Mouse (Mus musculus) hindbrain, postnatal 0 days (tissue): Measurements from ENCODE around the gene Ecsit. TPM values are rescaled to one million over a fixed set of nuclear protein-coding genes. Genes with fewer than 3 reads are reported as not detected.
"Not testable (repeated sequence)": the region's sequence is repeated elsewhere in the genome, so short reads cannot be mapped to it uniquely, and the experiment has no call there.

Source experiments
- ATAC-seq: fragments of 200-750 bp; cut with Nextera tagmentation; 2 replicates; pipeline ENCODE4 v1.8.0; 2017; ENCODE audit warnings: mild to moderate bottlenecking, moderate TSS enrichment, moderate library complexity
- DNase-seq: peaks from one replicate; pipeline ENCODE4 v3.0.0-alpha.2; 2015; ENCODE audit warnings: low spot score
- H3K27ac ChIP-seq: fragments of 300-500 bp; sonication (generic); 2 replicates; pipeline ENCODE4 v1.5.1; 2014; ENCODE audit warnings: mild to moderate bottlenecking
- H3K27me3 ChIP-seq: fragments of 300-500 bp; sonication (generic); 2 replicates; pipeline ENCODE4 v1.6.1; 2014; ENCODE audit warnings: low read length, mixed read lengths; ENCODE audit not compliant: insufficient read depth
- H3K36me3 ChIP-seq: fragments of 300-500 bp; sonication (generic); 2 replicates; pipeline ENCODE4 v1.6.1; 2014; ENCODE audit warnings: low read length, mixed read lengths; ENCODE audit not compliant: insufficient read depth
- H3K4me1 ChIP-seq: fragments of 300-500 bp; sonication (generic); 2 replicates; pipeline ENCODE4 v1.6.1; 2014; ENCODE audit warnings: antibody characterized with exemption, low read length, mixed read lengths; ENCODE audit not compliant: insufficient read depth
- H3K4me2 ChIP-seq: fragments of 300-500 bp; sonication (generic); 2 replicates; pipeline ENCODE4 v1.6.1; 2014; ENCODE audit warnings: low read depth, mild to moderate bottlenecking, low read length, moderate library complexity, mixed read lengths
- H3K4me3 ChIP-seq: fragments of 300-500 bp; sonication (generic); 2 replicates; pipeline ENCODE4 v1.5.1; 2014; ENCODE audit warnings: low read length
- H3K9ac ChIP-seq: fragments of 300-500 bp; sonication (generic); replicated peaks from 2 replicates; pipeline ENCODE4 v1.6.1; 2014; ENCODE audit warnings: mild to moderate bottlenecking, low read length, moderate library complexity, mixed read lengths
- H3K9me3 ChIP-seq: fragments of 300-500 bp; sonication (generic); 2 replicates; pipeline ENCODE4 v1.6.1; 2016; ENCODE audit warnings: low read length, mixed read lengths
- CTCF ChIP-seq: IDR thresholded peaks from 2 replicates; pipeline ENCODE4 v1.5.1; 2016; ENCODE audit warnings: antibody characterized with exemption, control low read depth, low read depth
- WGBS: fragments of 180-500 bp; shearing (Covaris S2); extraction: QIAGEN DNeasy Blood & Tissue Kit; methylation state at CpG from one replicate; pipeline ENCODE4 v1.1.7; 2014; 5-methylcytosine and 5-hydroxymethylcytosine counted together
- polyA plus RNA-seq: library from polyadenylated mRNA; unstranded; fragments of >200 nt; fragmentation: Nextera tagmentation; extraction: Ambion mirVana; gene quantifications from 2 replicates; pipeline ENCODE4 v1.2.1, GENCODE M21; 2015
- total RNA-seq: library from RNA; depleted of rRNA; stranded (reverse); fragments of >200 nt; gene quantifications from 2 replicates; pipeline ENCODE4 v1.2.3, GENCODE M21; 2014

Ecsit gene
- total and polyA plus RNA-seq, 2 experiments from 2014 or later = 56.0 to 68.8 TPM

GRCm38 (mm10) chr9:22089986-22090385 is 4.7 kb upstream of the Ecsit start:
- WGBS = 77% methylated on average over 7 of the region's 7 CpGs
- no peaks in the 10 kb centered on the region for H3K36me3 ChIP-seq
- TF ChIP-seq CTCF = no peak
- DNase-seq (no peak), ATAC-seq (no peak)
- no peak overlapping the region for H3K4me2 ChIP-seq
- 0 out of 2 replicates have a peak, but pooled peaks cover 5% of the 10 kb centered on the region for H3K4me1 ChIP-seq
- no peak overlapping the region for H3K9ac ChIP-seq
- H3K9me3 ChIP-seq = no peaks in the 10 kb centered on the region
- no peaks in the 10 kb centered on the region for H3K27me3 ChIP-seq
- H3K27ac ChIP-seq = no peak overlapping the region
- no peak overlapping the region for H3K4me3 ChIP-seq

GRCm38 (mm10) chr9:22089281-22089680 is 4.0 kb upstream of the Ecsit start:
- no peak overlapping the region for H3K9ac ChIP-seq
- no peaks in the 10 kb centered on the region for H3K9me3 ChIP-seq
- H3K27ac ChIP-seq = no peak overlapping the region
- no peak overlapping the region for H3K4me3 ChIP-seq
- 98% methylated on average over 7 of the region's 7 CpGs for WGBS
- TF ChIP-seq CTCF = no peak
- H3K4me2 ChIP-seq = no peak overlapping the region
- H3K4me1 ChIP-seq = 0 out of 2 replicates have a peak, but pooled peaks cover 5% of the 10 kb centered on the region
- ATAC-seq = no peak
- DNase-seq = no peak
- H3K36me3 ChIP-seq = no peaks in the 10 kb centered on the region
- no peaks in the 10 kb centered on the region for H3K27me3 ChIP-seq

- H3K4me3 ChIP-seq = no peak overlapping the region
- TF ChIP-seq CTCF = no peak
- no peaks in the 10 kb centered on the region for H3K27me3 ChIP-seq
- ATAC-seq = no peak
- 80% methylated on average over 2 of the region's 2 CpGs for WGBS
- H3K36me3 ChIP-seq = no peaks in the 10 kb centered on the region
- H3K4me1 ChIP-seq = 0 out of 2 replicates have a peak, but pooled peaks cover 5% of the 10 kb centered on the region
- no peak overlapping the region for H3K27ac ChIP-seq
- no peak overlapping the region for H3K9ac ChIP-seq
- H3K9me3 ChIP-seq = no peaks in the 10 kb centered on the region
- DNase-seq = no peak
- no peak overlapping the region for H3K4me2 ChIP-seq
Measured at GRCm38 (mm10) chr9:22087034-22087618, 1.9 kb upstream of the Ecsit start.

- Histone ChIP-seq H3K36me3 (no peaks in the 10 kb centered on the region), H3K27ac (peak overlapping the region; percentile 78; the same call in 1 of the 2 replicates), H3K9ac (peak overlapping the region; percentile 66), H3K4me2 (peak overlapping the region; percentile 69), H3K9me3 (no peaks in the 10 kb centered on the region), H3K4me3 (peak overlapping the region; percentile 76), H3K4me1 (0 out of 2 replicates have a peak, but pooled peaks cover 5% of the 10 kb centered on the region), H3K27me3 (no peaks in the 10 kb centered on the region)
- no peak for TF ChIP-seq CTCF
- DNase-seq (no peak), ATAC-seq (no peak)
- WGBS = 76% methylated on average over 6 of the region's 6 CpGs
Measured at GRCm38 (mm10) chr9:22086012-22086411, 774 bp upstream of the Ecsit start.

GRCm38 (mm10) chr9:22084667-22085021 is 594 bp downstream of the Ecsit start:
- Histone ChIP-seq H3K27me3 (no peaks in the 10 kb centered on the region), H3K9me3 (no peaks in the 10 kb centered on the region), H3K36me3 (no peaks in the 10 kb centered on the region; the same call in 1 of the 2 replicates), H3K4me3 (peak overlapping the region; percentile 76), H3K4me1 (0 out of 2 replicates have a peak, but pooled peaks cover 5% of the 10 kb centered on the region), H3K4me2 (peak overlapping the region; percentile 69), H3K27ac (peak overlapping the region; percentile 78), H3K9ac (peak overlapping the region; percentile 66)
- no peak for TF ChIP-seq CTCF
- DNase-seq = no peak
- no peak for ATAC-seq
- 31% methylated on average over 4 of the region's 4 CpGs for WGBS

- WGBS = 95% methylated on average over 23 of the region's 23 CpGs
- H3K27me3 ChIP-seq = no peaks in the 10 kb centered on the region
- H3K4me2 ChIP-seq = no peak overlapping the region
- no peak overlapping the region for H3K4me3 ChIP-seq
- TF ChIP-seq CTCF = no peak
- no peaks in the 10 kb centered on the region for H3K4me1 ChIP-seq
- peaks cover 21% of the 10 kb centered on the region for H3K36me3 ChIP-seq
- no peak for ATAC-seq
- no peak for DNase-seq
- H3K27ac ChIP-seq = no peak overlapping the region
- H3K9ac ChIP-seq = no peak overlapping the region
- no peaks in the 10 kb centered on the region for H3K9me3 ChIP-seq
Measured at GRCm38 (mm10) chr9:22076223-22076622, 9.0 kb downstream of the Ecsit start.

- H3K36me3 ChIP-seq = peaks cover 21% of the 10 kb centered on the region
- H3K4me2 ChIP-seq, H3K4me1 ChIP-seq, H3K27ac ChIP-seq, H3K9me3 ChIP-seq, DNase-seq, H3K27me3 ChIP-seq, H3K4me3 ChIP-seq, H3K9ac ChIP-seq, ATAC-seq: not testable (repeated sequence)
- WGBS = 77% methylated on average over 5 of the region's 5 CpGs
Measured at GRCm38 (mm10) chr9:22075778-22076177, 9.5 kb downstream of the Ecsit start.
